Mouse (Mus musculus) R1 (cell line): ENCODE data around the gene Nlrp10.

ENCODE experiments used
- DNase-seq: peaks from one replicate; pipeline ENCODE4 v3.0.0-alpha.2; 2018; ENCODE audit warnings: low read depth, low spot score

Nlrp10 gene

GRCm38 (mm10) chr7:108894320-108894719, 35.7 kb downstream of the Nlrp10 start, which contains the start of gene Olfr519:
Olfr519 (minus strand) TSS chr7:108894420.
- no peak for DNase-seq

GRCm38 (mm10) chr7:108884906-108885305, 45.1 kb downstream of the Nlrp10 start, which contains the start of gene Olfr518:
Olfr518 (minus strand) TSS chr7:108885006.
- no peak for DNase-seq

GRCm38 (mm10) chr7:108872279-108872678, 57.7 kb downstream of the Nlrp10 start, which contains the start of gene Olfr517:
Olfr517 (minus strand) TSS chr7:108872379.
- DNase-seq = no peak
